Mouse (Mus musculus) B cell, adult 2 months (primary cell): ENCODE data around the gene Dglucy.

Experiments used
- DNase-seq, 2 experiments: peaks; one replicate each; pipeline ENCODE4 v3.0.0; 2022

The Dglucy gene

DNA sequence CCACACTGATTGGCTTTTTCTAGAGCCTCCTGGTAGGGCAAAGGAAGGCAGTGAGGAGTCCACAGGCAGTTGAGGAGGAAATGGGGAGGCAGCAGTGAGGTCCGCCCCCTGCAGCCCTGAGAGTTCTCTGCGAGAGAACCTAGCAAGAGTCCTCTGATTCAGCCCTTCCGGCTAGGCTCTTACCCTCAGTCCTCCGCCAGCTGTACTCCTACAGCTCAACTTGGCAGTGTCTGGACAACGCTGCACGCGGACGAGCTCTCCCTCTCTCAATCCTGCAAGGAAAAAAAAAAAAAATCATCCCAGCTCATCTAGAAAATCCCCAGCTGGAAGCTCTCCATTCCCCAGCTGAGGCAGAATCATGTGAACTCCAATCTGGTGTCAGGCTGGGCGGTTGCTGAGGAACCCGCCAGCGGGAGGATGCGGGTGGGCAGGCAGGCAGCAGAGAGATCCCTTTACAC is 109.0 kb downstream of the Dglucy start:
- no peak for DNase-seq

DNA sequence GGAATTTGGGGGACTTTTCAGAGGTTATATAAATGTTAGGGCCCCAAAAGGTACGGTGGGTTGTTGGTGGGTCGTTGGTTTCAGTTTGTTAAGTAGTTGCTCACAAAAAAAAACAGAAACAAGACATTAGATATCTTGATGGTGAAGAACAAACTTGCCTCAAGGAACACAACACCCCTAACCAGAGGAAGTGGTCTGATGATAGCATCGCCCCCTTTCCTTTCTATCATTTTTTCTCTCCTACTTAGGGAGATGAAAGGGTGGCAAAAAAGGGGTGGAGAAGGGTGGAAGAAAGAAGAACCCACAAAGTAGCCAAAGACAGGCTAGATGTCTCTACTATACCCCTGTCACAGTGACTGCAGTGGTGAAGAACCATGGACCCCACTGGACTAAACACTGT is 111.7 kb downstream of the Dglucy start:
- DNase-seq: no peak

DNA sequence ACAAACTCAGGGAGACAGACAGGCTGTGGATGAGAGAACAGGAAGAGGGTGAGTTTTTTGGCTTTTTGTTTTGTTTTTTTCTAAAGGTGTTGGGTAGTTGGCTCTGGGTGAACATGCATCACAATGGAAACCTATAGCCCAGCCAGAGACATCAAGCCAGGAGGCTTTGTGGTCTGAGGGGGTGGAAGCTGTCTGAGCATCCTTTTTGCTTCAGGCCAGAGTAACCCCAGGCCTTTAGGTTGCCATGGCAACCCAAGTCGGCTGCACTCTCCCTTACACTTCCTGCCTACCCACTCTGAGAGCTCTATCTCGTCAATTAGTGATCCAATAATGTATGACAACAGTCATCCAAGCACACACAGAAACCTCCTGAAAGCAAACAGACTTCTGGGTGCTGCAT is 116.6 kb downstream of the Dglucy start:
- no peak for DNase-seq

DNA sequence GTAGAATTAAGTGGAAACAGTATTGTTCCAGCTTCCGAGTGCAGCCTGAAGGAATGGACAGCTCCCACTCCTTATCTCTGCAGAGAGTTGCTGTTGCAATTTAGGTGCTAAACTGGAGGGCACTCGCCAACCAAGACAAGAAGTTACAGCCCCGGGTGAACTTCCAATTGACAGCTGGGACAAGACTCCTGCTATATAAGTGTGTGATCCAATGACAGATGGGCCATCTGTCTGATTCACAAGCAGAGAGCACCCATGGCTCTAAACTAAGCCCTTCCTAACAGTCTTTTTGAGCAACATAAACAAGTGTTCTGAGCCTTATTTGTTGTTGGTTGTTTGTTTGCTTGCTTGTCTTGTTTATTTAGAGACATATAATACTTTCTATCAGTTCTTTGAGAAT is 117.8 kb downstream of the Dglucy start:
- DNase-seq: no peak

DNA sequence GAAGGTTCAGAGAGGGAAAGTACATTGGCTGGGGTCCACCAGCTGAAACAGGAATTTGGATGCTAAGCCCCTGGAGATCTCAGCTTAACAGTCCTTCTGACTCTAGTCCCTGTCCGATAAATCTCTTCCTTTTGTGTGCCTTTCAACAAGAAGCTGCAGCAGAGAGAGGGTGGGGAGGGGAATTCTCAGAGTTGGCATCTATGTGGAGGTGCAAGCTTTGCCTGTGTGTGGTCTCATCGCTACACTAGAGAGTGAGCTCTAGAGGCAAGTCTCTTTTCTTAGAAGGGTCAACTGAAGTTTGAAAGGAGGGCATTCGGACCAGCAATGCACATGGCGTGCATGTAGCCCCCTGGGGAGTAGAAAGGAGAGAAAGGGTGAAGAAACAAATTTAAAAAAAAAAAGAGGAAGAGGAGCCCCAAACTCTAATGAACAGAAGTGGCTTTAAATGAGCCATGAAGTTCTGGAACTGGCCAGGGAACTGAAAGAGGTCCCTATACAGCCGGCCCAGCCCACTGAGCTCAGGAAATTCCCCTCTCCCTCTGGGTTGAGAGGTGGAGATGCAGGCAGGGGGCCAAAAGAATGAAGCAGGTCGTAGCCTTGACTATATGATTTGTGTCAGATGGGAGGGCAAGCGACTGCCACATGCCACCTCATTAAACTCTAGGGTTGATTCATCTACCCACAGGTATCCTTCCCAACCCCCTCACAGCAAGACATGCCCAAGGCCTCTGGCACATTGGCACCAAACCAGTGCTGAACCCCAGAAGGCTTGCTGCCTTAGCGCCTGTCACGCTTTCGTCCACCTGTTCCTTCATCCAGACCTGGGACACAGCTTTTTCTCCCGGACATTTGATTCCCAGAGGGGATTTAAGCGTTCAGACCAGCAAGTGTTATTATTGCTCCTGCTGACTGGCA is 119.1 kb downstream of the Dglucy start:
- DNase-seq: no peak

DNA sequence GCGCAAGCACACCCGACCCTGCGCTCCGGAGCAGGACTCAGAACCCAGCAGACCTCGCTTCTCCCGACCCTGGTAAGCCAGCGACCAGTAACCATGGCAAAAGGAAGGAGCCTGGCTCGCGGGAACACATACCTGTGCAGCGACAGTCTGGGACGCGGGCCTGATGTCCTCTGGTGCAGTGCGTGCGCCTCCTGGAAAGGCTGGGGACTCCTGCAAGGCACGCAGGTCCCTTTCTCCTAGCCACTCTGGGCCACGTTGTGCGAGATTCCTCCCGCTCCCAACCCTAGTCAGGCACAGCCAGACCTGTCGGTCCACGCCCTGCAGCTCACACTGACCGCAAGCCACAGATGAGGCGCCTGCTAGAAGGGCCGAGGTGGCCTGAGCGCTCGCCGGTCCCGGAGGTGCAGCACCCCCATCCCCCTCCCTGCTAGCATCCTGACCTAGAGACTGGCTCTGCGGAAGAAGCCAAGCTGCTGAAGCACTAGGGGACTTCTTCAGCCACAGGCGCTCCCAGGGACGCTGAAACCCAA is 120.3 kb downstream of the Dglucy start:
- peak; percentile 12 to 24 for DNase-seq

DNA sequence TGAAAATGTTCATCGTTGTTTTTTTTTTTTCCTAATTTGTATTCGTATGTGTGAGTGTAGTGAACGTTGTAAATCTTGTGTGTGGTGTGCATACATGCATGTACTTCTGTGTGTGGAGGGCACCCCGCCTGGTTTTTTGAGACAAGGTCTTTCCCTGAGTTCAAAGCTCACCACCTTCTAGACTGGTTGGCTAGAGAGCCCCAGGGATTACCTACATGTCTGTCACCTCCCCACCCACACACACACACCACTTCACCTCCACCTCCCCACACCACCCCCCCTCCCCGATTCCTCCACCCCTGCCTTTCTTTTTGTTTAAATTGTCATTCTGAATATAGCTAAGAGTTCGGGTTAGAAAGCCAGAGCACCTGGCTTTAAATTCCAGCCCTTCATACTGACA is 122.0 kb downstream of the Dglucy start:
- no peak for DNase-seq

DNA sequence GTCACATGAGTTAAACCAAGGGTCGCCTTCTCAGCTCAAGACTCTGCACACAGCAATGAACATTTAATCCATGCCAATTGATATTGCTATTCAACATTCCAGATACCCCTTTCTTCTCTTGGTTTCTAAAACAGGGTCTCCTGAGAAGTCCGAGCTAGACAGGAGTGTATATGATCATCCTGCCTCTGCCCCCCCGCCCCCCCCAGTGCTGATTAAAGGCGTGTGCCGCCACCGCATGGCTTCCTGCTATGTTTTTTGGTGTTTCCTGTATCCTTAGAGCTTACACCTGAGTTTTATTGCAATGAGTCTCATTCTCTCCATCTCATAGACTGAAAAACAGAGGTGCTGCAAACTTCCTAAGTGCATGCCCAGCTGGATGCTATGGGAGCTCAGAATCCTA is 122.5 kb downstream of the Dglucy start:
- no peak for DNase-seq

DNA sequence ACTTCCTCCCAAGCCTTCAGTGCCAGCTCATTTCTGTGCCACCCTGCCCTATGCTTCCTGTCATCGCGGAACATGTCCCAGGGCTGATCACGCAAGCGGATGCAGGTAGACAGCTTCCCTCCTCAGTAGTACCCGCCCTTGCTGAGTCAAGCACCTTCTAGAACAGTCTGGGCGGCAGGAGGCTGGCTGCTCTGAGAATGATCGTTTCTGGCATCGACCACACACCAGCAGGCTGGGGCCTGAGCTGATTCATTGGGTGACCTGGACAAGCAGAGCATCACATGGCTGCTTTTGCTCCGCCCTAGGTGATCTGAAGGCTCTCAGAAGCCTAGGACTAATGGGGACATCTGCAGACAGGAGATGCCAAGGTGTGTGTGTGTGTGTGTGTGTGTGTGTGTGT is 124.9 kb downstream of the Dglucy start:
- DNase-seq: peak; percentile 22 to 27

DNA sequence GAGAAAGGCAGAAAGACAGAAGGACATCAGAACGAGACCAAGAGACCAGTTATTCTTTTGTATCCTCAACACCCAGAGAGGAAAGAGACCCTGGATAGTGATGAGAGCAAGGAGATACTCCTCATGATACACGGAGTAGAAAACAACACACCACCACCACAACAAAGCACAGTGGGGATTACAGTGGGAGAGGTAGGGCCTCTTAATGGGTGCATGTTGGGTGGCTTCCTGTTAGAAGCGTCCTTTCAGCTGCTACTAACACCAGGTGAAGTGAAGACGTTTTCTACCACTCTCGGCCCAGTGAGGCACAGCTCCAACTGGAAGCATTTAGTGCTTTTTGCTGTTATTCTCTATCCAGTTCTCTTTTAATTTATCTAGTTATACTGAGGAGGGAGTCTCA is 128.0 kb downstream of the Dglucy start:
- DNase-seq: no peak

DNA sequence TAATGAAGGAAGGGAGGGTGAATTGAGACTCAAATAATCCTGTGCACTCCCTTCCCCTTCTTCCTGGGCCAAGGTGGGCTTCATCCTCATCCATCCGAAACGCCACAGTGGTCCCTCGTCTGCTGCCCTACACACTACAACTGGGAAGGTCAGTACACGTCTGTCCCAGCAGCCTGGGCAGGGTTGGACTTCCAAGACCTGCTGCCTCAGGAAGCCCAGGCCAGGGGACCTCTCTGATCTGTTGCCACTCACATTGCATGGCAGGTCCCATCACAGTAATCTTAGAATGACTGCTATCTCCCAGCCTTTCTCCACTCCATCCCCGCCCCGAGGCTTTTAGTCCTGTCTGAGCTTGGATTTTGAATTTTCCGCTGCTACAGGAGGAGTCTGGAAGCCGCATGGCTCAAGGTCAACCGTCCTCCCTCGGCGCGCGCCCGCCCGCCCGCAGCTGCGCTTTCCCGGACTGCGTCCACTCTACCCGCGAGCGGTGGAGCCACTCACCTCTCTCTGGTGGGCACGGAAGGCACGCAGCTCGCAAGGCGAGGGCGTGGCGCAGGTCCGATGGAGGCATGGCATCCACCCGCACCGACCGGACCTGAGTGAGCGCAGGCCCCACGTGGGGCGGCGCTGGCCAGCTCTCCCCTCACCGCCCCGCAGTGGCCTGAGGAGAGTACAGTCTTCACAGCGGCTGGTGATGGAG is 128.9 kb downstream of the Dglucy start, which contains the start of gene Gpr68:
TSS of gene Gpr68 (minus strand) at position 601 of the 700 bp plus-strand sequence.
- peak in 1 of 2 experiments; percentile 10 for DNase-seq

DNA sequence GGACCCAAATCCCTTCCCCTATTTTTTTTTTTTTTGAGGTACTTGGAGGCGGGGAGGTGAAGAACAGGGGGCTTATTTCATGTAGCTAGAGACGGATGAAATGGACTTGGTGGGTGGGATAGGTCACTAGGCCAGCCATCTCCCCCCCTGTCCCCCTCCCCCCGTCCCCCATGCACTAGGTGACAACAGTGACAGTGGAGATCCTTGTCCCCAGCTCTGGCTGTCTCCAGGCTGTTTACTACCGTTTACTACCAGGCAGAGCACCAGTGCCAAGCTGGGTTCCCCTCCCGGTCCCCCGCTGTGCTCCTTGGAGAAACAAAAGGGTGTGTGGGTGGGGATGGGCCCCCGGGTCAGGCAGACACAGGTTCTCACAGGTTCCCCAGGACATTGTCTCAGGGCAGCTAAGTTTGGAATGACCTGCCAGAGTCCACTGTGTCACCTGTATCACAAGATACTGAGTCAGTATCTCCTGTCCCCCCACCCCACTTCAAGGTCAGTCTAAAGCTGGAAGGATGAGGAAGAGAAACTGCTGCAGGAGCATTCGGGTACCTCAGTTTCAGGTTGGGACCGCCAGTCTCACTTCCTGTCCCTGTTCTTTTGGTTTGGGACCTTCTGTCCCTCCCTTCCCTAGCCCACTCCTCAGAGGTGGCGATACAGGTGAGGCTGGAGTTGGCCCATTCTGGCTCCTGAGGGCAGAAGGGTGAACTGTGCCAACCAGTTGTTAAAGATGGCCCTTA is 129.6 kb downstream of the Dglucy start:
- peak; percentile 33 to 36 for DNase-seq

DNA sequence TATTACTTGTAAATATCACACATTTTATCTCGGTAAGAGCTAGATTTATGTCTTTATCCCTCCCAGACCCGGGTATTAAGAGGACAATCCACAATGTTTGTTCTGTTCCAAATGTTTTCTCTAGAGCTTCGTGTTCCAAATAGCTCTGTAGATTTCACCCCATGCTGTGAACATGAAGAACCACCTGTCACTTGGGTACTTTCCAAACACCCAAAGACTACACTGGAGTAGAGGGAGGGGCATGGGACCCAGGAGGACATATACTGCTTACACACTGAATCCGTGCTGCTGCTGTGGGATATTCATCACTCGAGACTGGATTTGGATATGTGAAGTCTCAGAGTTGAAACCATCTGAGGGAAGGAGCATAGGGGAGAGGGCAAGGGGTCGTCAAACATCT is 130.9 kb downstream of the Dglucy start:
- DNase-seq: no peak

DNA sequence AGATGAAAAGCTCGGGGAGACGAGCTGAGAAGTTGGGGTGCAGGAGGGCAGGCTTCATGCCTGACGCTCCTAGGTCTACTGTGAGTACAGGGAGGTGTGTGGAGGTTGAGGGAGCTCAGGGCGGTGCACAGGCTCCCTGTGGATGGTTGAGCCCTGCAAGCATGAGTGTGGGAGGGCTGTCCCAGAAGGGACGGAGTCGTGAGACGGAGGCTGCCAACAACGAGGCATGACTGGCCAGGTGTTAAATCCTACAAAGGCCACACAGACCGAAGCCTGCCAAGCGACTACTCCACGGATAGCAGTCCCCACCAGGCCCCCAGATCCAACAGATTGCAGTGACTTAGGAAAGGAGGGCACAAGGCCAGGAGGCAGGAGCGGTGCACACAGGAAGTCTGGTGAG is 131.9 kb downstream of the Dglucy start:
- no peak for DNase-seq

DNA sequence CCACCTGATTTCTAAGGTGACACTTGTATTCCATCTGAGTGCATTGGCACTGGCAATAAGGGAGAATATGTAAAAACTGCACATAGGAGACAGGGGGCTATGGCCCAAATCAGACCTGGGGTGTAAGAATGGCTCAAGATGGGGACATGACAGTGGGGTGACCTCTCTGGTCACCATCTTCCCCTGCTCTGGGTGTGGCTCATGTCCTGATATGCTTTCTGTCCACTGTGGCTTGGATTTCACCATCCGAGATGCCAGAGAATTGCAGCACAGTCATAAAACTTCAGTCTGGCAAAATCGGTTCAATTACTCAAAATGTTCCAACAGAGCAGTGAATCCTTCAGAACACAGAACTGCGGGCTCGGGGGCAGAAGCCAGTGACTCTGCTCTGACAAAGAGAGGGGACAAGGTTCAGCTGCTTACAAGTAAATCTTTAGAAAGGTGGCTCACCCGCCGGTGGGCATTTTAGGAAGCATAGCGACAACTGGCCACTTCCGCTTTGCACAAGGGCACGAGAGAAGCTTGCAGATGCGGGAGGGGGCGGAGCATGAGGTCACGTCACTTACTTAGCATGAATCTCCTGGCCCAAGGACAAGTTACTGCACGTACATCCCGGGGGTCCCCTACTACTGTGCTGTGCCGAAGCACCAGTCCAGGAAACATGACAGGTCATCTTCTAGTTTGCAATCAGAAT is 145.9 kb downstream of the Dglucy start:
- no peak for DNase-seq

DNA sequence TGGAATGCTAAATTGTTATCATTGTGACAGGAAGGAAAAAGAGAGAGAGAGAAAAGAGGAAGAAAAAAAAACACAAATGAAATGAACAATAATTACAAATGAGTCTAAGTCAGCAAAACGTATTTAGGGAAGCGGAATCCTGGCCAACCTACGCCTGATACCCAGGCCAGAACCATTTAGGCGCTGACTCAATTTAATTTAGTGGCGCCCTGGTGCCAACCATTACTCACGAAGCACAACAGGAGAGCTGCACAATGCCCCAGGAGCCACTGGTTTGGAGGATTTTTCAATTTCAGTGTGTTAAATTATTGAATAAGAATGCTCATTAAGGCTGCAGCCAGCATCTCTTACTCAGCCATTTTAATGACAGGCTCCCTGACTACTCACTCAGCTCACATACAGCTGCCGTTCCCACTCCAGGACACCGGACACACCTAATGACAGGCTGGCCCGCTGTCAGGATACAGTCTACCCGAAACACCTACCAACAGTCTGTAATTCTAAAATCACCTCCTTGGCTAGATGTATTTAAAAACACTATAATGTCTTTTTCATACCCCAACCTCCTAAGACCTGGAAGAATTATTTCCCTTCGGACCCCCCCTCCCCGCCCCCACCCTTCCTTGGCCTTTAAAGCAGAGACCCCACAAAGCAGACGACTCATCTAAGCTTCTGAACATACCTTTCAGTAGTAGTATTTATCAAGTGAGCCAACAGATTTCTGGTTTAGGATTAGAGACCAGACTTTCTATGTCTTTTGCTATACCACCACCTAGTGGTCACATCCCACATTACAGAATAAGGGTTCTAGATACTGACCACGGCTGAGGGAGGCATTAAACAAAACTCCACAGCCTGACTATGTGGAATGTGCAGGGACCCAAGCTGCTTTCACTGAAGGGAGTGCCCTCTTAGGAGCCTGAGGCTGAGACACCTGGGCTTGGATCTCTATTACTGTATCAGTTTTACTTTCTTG is 147.1 kb downstream of the Dglucy start:
- DNase-seq: peak; percentile 72 to 80

DNA sequence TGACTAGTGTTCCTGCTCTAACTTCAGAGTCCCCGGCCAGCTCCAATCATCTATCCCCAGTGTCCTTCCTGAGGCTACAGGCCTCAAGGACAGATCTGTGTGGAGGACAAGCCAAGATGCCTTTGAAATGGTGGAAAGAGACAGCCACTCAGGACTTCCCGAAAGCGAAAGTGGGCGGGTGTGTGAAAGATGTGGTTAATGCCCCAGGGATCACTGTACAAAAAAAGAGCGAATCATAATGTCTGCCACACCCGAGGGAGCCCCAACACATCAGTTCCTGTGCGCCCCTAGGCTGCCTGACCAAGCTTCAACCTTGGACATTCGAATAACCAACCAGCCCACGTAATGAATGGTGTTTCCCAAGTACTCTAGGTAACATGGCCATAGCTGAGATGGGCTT is 149.4 kb downstream of the Dglucy start:
- peak; percentile 37 to 51 for DNase-seq

DNA sequence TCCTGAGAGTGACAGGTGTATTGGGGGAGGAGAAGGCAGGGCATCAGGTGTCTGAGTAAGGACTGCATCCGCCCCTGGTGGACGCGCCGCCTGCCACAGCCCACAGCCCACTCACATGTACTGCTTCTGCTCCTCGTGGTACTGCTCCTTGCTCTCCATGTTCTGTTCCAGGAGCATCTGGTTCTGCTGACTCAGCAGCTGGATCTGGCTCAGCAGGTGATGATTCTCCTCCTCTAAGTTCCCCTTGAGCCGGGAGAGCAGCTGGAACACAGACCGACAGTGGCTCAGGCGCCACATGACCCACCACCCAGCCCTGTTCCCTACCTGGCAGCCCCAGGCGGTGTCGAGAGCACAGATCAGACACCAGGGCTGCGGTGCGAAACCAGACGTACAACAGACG is 152.8 kb downstream of the Dglucy start:
- DNase-seq: no peak

DNA sequence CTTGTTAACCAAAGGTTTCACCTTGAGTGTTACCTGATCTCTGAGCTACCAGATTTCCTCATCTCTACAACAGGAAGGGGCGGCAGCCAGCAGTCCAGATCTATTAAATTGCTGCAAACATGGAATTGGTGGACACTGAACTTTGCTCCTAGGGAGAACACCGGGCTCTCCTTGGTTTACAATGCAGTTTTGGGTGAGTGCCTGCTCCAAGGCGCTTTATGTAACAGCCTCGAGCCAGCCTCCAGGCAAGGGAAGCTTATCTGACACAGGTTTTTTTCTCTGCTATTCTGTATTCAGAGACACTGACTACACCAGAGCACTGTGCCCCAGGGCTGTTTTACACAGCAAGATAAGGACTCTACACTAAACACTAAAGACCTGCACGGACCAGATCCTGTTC is 155.9 kb downstream of the Dglucy start:
- no peak for DNase-seq

DNA sequence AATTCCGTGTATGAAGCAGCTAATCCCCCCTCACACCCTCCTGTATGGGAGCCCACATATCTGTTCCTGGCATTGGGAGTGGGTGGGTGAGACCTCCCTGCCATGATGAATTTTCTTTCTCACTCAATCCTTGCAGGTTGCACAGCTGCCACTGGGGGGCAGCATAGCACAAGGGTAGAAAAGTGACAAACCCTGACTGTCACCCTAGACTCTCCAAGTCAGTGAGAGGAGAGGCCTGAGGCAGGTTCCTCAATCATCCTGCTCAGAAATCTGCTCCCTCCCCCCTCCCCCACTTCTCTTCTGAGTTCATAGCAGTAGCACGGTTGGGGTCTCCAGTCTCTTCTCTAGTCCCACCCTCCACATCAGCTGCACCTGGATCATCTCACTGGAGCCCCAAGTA is 157.3 kb downstream of the Dglucy start:
- DNase-seq: peak; percentile 85 to 86

DNA sequence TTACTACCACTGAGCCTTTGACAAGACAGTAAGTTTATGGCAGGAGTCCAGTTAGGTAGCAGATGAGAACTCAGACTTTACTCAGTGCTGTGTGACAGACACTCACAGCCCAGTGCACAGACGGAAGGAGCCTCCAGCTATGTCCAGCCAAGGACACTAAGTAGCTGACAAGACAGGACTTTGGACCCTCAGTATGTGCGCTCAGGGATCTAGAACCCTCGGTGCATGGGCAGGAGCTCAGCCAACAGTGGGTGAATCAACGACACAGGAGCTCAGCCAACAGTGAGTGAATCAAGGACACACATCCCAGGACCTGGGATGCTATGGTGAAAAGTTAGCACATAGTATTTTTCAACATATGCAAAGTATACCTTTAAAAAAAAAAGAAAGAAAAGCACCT is 157.9 kb downstream of the Dglucy start:
- no peak for DNase-seq
